Mouse (Mus musculus): ENCODE results near the gene Tgfbr3.

DNA sequence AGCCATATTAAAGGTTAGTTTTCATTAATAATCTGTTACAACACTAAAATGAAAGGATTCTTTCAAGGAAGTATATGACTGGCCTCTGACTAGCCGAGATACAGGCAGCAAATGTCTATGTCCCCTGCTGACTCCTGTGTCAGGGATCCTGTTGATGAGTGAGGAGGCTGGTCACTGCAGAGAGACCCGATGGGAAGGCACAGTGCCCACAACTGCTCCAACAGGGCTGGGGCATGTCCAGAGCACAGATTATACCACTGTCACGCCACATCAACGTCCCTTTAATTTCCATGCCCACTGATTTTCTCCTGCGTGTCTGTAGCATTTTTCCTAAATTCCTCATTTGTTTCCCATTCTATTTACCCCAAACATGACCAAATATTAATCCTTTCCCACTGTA is 146.0 kb downstream of the Tgfbr3 start:
- TF ChIP-seq CTCF (IDR thresholded peaks at IDR 0.05; ENCODE audit: insufficient read depth, low read depth, low read length) (no peak), POLR2A (IDR thresholded peaks at IDR 0.05; ENCODE audit: insufficient read depth, low read depth, low read length) (no peak)

Measured in olfactory bulb, adult 2 months (tissue).